In the genomic region with DNA sequence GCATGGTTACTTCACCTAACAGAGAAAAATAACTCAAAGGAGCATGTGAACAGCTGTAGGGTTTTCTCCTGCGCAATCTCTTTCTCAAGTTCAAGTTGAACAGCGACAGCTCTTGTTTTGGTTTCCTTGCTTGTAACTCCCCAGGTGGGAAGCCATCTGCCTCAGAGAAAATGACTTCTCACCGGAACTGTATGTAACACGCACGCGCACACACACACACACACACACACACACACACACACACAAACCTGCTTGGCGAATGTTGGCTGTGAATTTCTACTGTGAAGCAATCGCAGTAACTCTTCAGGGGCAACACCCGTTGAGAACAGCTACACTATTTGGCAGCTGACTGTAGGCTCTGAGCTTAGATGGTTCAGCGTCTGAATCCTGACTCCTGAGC, we compare ENCODE assay signal across 10 mouse cellular contexts.
A peak's percentile ranks its signal among the peaks of the same experiment; 100 is the strongest.
DNase-seq lines count a peak whose midpoint lies in the region.
"Had no signal": no experiment of that assay in that cellular context is flagged by ENCODE, and none has a peak within 500 bp of the region (broad histone marks: within the 10 kb centered on the region; RNA-seq: fewer than 3 reads in every experiment).

No protein-coding gene starts in this region.

- peak; percentile 46 for DNase-seq in layer of hippocampus, adult 9-11 months
- DNase-seq in layer of hippocampus, postnatal 10 days (ENCODE audit: low spot score in 2 of 2) = no peak
- DNase-seq in cerebellum, adult 11 months = peak; percentile 37
- DNase-seq in cerebellum, adult 9-11 months = peak; percentile 72
- DNase-seq in right cerebral cortex, postnatal 14 days = peak; percentile 10
- DNase-seq in gastrocnemius, postnatal 10 days = no peak
- no peak for DNase-seq in ovary, postnatal 10 days (ENCODE audit: low spot score)
- DNase-seq: heart, adult 2 months; lung, postnatal 36 days; thymus, adult 18-20 months had no signal

Comparison
In these comparisons a context has a peak if more than half of its experiments do, and no peak if none do; other contexts are left out.
1. DNase-seq: peak in layer of hippocampus, adult 9-11 months (single experiment), cerebellum, adult 11 months (single experiment), cerebellum, adult 9-11 months (single experiment) and right cerebral cortex, postnatal 14 days (single experiment); none in layer of hippocampus, postnatal 10 days (0 of 2), gastrocnemius, postnatal 10 days (single experiment) and ovary, postnatal 10 days (single experiment).